Mouse (Mus musculus) frontal cortex, postnatal 25 days (tissue): ENCODE data around the gene Onecut3.

Experiments used
- DNase-seq, 2 experiments: peaks; one replicate each; pipeline ENCODE4 v3.0.0; 2022; ENCODE audit warnings: low spot score in 2 of 2

Onecut3 gene

DNA sequence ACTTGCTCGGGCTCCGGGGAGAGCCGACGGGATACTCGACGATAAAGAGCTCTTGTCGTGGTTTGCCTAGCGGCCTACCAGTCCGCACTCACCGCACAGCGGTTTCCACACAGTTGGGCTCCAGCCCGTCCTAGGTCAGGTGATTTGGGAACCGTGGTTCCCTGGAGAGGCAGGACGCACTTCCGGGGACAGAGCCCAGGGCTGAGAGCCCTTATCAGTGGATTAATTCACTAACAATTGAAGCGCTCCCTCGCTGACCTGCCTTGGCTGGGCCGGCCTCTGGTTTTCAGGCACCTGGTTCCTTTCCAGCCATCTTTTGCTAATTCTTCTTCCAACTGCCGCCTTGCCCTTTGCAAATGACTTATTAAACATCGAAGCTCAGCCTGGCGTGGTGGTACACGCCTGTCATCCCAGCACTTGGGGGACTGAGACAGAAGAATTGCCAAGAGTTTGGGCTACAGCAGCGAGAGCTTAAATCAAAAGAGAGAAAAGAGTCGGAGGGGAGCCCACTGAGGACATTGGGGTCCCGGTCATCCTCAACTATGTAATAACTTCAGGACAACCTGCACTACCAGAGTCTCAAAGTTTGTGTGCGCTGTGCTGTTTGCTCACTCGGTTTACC lies 9.1 kb downstream of the Onecut3 start:
- DNase-seq: no peak

DNA sequence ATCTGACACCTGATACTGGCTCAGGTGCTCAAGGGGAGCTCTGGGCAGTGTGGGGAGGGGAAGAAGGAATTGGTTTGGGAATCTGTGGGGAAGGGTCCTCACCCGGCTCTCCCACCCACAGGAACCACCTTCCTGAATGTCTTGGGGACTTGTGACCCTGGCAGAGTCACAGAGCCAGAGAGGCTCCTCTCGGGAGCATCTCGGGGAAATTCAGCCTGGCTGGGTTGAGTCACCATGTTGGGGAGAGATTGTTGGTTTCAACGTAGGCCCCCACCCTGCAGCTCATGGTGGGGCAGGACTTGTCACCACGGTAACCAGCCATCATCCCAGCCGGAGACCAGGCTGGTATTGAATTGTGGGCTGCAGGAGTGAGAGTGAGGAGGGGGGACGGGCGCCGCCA lies 10.1 kb downstream of the Onecut3 start:
- no peak for DNase-seq

DNA sequence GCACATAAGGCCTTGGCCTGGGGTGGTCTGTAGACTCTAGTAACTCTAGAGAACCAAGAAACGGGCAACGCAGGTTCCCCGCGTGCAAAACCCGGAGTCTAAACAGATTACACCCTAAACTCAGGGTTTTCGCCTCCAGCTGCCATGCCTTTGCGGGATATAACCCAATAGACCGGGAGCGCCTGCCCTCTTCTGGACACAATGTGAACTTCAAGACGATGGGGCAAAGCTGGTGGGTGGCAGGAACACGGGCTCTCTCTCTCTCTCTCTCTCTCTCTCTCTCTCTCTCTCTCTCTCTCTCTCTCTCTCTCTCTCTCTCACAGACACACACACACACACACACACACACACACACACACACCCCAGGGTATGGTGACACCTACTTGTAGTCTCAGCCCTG lies 11.6 kb downstream of the Onecut3 start:
- peak; percentile 51 to 53 for DNase-seq

DNA sequence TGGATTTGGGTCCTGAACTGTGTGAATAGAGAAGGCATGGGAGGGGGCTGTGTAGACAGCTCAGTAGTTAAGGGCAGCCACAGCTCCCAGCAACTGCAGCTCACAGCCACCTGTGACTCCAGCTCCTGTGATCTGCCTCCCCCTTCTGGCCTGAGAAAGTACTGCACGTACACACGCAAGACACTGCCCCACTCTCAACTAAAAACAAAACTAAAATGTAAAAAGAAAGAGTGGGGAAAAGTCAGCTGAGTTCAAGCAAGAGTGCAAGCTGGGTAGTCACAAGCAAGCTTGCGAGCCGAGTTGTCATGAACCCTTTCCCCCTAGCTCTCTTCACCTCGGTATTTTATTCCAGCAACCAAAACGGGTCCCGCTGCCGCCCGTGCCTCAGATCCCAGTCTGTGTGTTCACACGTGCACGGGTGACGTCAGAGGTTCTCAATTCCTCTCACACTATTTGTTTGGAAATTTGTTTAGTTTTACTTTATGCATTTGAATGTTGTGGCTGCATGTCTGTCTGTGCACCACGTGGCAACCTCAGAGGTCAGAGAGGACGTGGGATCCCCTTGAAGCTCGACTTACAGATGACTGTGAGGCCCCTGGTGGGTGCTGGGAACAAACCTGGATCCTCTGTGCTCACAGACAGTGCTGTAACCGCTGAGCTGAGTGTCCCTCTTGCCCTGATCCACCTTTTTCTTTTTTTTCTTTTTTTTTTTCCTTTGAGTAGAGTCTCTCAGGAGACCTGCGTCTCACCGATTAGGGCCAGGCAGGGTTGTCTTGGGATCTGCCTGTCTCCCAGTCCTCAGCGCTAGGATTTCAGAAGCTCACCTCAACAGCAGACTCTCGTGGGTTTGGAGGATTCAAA lies 15.0 kb downstream of the Onecut3 start:
- DNase-seq: peak; percentile 69 to 75

DNA sequence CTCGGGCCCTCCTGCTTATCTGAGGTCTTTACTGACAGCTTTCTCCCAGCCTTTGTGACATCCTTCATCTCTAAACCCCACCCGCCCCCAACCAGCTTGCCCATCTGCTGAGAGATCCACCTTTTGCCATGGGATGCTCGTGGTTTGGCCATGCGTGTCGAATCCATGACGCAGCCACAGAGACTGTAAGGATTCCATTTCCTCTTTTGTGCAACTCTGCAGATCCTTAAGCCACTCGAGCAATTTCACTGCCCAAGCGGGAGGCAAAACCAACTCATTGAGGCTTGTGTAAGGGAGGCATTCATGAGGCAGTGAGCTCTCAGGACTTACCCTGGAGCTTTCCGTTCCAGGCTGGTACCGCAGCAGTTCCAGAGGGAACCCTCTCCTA lies 15.6 kb downstream of the Onecut3 start:
- DNase-seq: no peak

DNA sequence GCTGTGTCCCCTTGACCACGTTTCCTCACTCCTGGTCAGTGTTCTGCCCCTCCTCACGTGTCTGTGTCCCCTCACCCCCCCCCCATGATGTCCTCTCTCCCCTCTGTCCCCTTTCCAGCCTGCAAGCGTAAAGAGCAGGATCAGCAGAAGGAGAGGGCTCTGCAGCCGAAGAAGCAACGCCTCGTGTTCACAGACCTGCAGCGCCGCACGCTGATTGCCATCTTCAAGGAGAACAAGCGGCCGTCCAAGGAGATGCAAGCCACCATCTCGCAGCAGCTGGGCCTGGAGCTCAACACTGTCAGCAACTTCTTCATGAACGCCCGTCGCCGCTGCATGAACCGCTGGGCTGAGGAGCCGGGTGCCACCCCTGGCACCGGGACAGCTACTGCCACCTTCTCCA lies 19.1 kb downstream of the Onecut3 start:
- no peak for DNase-seq

DNA sequence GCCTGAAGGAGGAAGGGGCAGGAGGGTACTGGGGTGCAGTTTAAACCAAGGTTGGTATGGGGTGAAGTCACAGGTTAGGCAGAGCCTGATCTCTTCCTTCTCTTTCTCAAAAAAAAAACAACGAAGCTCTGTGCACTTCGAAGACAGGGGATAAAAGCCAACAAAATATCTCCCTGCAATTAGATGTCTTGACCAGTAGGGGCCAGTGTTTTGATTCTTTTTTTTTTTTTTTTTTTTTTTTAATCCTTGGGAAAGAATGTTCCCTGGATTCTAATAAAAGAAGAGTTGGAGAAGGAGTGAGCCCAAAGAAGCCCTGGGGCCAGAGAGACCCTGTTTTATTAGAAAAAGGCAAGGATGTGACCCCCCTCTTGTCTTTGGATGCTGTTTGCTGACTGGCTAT lies 24.7 kb downstream of the Onecut3 start:
- DNase-seq: no peak

DNA sequence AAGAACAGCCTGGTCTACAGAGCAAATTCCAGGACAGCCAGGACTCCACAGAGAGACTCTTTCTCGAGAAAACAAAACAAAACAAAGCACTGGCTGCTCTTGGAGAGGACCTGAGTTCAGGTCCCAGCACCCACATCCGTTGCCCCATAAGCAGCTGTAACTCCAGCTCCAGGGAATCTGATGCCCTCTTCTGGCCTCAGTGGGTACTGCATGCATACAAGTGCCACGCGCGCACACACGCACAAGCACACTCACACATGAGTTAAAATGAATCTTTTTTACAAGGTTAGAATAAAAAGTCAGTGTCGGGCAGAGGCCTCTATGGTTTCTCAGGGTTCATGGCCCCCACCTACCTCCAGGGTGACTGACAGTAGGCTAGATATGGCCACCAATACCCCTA lies 28.7 kb downstream of the Onecut3 start:
- DNase-seq: no peak

DNA sequence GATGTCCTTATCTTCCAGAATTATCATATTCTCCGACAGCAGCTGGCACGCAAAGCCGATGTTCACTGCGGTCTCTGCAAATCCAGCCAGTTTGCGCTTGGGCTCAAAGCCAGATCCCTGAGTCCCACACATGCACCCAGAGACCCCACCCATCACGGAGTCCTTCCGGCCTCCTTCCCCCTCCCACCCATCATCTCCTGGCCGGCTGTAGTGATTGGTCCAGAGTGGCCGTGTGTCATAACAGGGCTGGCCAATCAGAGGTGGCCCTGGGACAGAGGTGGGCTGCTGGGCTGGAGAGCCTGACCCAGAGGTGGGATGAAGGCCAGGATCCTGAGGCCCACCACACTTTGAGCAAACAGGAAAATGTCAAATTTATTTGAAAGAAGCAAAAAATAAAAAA lies 31.5 kb downstream of the Onecut3 start:
- DNase-seq: no peak

DNA sequence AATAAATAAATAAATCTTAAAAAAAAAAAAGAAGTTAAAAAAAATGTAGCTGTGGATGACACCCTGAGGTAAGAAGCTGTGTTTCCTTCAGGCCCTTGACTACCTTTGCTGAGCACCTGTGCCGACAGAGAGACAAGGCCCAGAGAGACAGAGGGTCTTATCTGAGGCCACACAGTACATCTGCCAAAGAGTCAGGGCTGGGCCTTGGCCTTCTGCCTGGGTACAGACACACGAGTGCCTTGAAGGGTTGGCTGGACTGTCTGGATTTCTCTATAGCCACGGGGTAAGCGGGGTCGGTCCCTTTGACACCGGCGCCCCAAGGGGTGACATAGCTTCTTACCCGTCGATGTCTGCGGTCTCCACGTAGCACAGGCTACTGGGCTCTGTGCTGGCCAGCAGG lies 38.1 kb downstream of the Onecut3 start:
- no peak for DNase-seq

DNA sequence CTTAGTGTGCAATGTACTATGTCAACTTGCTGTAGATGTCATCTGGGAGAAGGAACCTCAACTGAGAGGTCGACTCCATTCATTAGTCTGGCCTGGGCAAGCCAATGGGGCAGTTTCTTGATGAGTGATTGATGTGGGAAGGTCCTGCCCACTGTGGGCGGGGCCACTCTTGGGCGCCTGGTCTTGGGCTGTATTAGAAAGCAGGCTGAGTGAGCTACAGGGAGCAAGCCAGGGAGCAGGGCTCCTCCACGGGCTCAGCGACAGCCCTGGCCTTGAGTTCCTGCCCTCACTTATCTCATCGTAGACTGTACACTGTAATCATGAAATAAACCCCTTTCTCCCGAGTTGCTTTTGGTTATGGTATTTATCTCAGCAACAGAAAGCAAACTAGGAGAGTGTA lies 39.1 kb downstream of the Onecut3 start:
- no peak for DNase-seq

DNA sequence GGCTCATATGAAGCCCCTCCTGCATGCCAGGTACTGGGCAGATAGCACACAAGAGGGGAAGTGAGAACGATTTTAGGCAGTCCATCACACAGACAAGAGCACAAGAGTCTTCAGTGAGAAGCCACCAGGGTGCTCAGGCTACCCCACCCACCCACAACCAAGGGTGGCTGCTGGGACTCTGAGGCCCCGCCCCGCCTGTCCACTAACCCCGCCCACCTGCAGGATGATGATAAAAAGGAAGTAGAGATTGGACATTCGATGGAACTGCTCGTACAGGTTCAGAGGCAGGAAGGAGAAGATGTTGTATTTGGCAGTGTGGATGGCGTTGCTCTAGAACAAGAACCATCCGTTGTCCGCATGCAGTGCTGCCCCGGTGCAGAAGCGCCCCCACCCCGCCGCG lies 40.4 kb downstream of the Onecut3 start:
- no peak for DNase-seq

DNA sequence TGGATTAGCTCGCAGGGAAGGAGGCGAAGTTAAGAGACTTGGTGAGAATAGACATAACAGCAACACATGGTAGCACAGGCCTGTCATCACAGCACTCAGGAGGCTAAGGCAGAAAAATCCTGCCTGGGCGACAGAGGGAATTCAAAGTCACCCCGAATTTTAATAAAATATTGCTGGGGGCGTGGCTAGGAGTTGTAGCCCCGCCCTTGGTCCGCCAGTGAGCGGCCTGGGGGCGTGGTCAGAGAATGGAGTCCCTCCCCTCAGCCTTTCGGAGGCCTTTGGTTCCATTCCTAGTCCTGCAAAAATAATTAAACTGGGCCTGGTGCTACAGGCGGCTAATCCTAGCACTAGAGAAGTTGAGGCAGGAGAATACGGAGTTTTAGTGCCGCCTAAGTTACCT lies 41.1 kb downstream of the Onecut3 start:
- no peak for DNase-seq

DNA sequence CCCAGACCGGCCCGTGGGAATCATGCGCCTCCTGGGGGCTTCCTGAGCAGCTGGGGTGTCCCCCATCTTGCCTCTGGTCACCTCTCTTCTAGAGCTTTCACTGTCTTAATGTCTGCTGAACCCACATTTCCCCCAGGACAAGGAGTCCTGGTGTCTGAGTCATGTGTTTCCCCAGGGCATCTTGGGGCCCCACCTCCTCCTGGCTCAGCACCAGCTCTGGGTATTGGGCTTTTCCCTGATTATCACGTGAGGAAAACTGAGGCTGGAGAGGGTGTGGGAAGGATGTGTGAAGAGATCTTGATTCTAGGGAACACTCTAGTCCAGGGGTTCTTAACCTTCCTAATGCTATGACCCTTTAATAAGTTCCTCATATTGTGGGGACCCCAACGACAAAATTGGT lies 43.5 kb downstream of the Onecut3 start:
- DNase-seq: no peak

DNA sequence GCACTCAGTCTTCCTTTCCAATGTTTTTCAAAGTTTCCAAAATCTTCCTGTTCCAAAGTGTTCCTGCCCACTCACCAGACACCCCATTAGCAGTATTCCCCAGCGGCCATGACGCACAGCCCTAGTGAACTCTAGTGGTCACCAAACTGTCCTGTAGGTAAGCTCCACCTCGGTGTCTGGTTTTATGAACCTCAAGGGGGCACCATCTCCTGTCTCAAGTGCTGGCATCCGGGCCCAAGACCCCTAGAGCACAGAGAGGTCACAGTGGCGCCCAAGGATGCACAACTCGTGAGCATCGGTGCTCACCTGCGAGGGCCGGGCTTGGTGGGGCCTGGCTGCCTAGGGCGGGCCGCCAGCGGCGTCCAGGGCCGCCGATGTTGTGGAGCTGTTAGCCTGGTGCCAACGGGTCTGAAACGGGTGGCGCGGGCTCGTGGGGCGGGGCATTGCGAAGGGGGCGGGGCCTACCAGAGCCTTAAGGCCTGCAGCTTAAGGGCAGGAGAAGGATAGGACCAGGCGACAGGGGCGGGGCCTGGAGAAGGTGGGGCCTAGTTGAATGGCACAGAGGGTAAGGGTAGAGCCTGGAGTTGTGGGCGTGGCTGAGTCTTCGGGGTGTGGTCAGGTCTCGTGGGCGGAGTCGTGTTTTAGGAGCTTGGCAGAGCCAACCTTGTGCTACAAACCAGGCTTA lies 44.2 kb downstream of the Onecut3 start, which contains the start of gene Atp8b3:
Gene Atp8b3, minus strand, starts transcription at position 415 of the 685 bp plus-strand sequence.
- DNase-seq: no peak

DNA sequence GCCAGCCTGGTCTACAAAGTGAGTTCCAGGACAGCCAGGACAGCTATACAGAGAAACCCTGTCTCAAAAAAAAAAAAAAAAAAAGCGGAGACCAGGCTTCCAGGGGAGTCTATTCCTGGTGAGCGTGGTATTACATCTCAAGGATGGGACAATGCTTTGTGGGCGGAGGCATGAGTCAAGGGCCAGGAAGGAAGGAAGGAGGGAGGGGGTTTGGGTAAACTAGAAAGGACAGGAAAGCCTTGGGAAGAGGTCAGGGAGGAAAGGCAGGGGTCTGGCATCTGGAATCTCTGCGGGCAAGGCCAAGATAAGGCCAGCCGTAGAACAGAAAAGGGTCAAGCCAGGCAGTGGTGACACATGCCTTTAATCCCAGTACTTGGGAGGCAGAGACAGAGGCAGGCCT lies 44.9 kb downstream of the Onecut3 start:
- no peak for DNase-seq

DNA sequence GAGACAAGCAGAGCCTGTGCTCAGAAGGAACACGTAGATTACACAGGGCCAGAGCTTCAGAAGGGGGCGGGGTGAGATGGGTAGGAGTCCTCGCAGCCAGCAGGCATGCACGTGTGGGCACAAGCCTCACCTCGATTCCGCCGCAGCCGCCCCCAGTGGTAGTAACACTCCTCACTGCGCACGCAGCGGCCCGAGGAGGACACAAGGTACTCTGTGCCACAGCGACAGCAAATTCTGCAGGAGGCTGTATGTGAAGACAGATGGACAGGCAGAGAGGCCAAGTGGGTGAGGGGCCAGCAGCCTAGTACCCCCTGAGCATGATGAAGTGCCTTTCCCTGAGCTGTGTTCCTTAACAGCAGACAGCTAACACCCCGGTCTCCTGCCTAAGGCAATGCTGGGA lies 49.2 kb downstream of the Onecut3 start:
- DNase-seq: no peak

DNA sequence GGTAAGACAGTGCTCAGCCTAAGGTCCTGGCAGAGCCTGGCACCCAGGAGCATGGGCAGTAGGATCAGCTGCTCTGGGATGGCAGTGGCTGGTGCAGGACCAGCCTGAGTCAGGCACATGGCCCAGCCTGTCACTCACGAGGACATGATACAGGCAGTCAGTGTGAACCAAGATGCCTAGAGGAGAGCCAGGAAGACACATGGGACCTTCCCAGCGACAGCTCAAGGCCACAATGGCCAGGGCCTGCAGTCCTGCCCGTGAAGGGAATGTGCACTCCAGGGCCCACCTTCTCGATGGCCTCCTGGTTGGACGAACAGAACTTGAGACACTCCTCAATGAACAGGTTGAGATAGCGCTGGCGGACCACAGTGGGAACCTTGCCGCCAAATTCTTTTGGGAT lies 51.0 kb downstream of the Onecut3 start:
- no peak for DNase-seq

DNA sequence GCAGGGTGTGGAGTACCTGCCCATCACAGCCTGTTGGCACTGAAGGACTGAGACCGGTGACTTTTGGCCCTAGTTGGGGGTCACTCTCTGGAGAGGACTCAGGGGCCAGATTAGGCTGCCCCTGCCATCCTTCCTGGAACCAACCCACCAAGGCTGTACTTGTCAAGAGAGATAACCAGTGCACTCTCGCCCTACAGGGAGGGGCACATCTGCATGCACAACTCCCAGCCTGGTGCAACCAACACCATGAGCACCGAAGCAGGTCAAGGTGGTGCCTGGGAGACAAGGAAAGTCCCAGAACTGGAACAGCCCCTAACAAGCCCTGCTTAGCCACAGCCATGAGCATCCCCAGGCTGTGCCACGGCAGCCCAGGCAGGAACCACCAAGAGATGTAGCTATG lies 52.3 kb downstream of the Onecut3 start:
- no peak for DNase-seq

DNA sequence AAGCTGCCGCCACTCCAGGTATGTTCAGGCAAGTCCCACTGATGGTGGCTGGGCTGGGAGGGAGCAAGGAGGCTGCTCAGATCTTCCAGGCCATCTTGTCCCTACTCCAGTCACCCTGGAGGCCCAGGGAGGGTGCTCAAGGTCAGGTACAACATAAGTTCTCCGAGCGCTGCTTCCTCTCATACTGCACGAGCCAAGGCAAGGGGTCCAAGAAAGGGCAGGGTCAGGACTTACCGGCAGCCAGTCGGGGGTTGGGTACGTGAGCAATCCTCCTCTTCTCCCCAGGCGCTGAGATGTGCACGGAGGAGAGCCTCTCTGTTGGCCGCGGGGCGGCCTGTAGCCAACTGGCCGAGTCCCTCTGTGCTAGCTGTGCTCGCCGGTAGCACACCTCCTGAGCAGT lies 52.9 kb downstream of the Onecut3 start:
- no peak for DNase-seq

DNA sequence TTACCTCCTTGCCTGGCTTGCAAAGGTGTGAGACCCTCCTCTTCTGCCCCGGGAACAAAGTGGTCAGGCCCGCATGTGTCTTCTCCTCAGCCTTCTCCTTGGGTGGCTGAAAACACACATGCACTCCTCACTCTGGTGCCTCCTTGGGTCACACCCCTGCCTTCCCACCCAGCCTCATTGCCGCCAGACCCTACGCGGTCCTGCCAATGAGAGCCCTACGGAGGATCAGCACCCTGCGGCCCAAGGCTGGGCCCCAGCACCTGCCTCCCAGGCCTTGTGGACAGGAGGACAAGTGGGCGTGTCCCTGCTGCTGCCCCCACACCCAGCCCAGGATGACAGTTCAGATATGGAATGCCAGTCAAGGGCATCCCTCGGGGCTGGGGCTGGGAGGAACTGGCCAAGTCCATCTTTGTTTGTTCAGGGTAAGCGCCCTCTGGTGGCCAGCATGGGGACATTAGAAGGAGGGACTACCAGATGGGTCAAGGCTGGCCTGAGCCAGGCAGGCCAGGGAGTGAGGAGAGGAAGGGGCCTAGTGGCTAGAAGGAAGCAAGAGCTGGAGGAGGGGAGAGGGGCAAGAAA lies 53.9 kb downstream of the Onecut3 start:
- DNase-seq: no peak

DNA sequence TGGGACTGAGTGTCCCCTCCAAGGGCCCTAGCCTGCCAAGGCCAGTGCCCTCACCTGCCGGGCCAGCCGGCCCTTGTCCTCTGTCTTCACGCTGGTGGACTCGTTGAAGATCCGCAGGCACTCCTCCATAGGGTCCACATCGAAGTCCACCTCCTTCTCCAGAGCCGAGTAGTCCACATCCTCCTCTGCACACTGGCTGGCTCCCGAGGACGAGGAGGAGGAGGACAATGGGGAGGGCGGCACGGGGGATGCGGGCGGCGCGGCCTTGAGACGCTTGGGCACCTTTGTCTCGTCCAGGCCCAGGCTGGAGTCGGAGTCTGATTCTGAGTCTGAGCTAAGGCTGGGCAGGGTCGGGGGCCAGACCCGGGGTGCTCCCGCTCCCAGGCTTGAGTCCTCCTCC lies 54.6 kb downstream of the Onecut3 start:
- DNase-seq: no peak

DNA sequence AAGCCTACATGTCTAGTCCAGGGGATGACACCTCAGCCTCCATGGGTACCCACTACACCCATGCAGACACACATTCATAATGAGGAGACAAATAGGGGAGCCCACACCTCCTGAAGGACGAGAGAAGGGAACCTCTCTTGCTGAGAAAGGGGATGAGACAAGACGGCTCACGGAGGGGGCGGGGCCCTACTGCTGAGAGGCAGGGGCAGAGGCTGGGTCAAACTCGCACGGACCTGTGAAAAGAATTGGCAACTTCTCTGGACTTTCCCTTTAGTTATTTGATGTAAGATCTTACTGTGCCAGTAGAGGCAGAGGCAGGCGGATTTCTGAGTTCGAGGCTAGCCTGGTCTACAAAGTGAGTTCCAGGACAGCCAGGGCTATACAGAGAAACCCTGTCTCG lies 57.7 kb downstream of the Onecut3 start:
- no peak for DNase-seq
